In the genomic region with DNA sequence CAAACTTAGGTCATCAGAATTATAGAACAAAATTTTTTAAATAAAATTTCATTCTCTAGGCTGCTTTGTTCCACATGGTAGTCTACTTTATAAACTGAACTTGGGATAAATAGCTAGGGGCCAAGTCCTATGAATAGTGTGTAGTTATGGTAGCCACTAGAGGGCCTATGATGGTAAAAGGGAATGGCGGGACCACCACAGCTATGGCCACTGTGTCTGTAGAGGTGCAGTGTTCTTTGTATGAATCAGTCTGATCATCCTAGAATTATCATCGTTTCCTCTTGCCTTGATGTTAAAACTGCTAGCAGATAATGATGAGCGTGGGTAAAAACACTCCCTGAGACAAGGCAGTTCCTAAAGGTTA, we compare ENCODE assay signal across 8 mouse cellular contexts. TPM values are rescaled to one million over a fixed set of nuclear protein-coding genes. Genes with fewer than 3 reads are reported as not detected.
DNase-seq lines count a peak whose midpoint lies in the region; ATAC-seq lines count a peak whose summit lies in the region.

No protein-coding gene starts in this region.

- peak; percentile 44; the same call in 1 of the 2 replicates for ATAC-seq in heart, embryonic 12.5 days (ENCODE audit: insufficient number of reproducible peaks, low FRiP score)
- peak; percentile 61 for ATAC-seq in forebrain, embryonic 13.5 days
- ATAC-seq in liver, embryonic 13.5 days (ENCODE audit: low read depth), result peak; percentile 63
- ATAC-seq in stomach, embryonic 14.5 days (ENCODE audit: insufficient number of reproducible peaks, insufficient read depth, low FRiP score, low read depth), result peak; percentile 25; the same call in 1 of the 2 replicates

- H3K4me1 ChIP-seq in heart, embryonic 12.5 days (replicated peaks), result peaks cover 14% of the 10 kb centered on the region
- H3K4me1 ChIP-seq in forebrain, embryonic 13.5 days, result peaks cover 29% of the 10 kb centered on the region
- peaks cover 48% of the 10 kb centered on the region for H3K4me1 ChIP-seq in liver, embryonic 13.5 days (replicated peaks)
- peaks cover 13% of the 10 kb centered on the region for H3K4me1 ChIP-seq in stomach, embryonic 14.5 days (ENCODE audit: control insufficient read depth, insufficient read depth, low read length)

- H3K27me3 ChIP-seq in heart, embryonic 12.5 days (replicated peaks), result no peaks in the 10 kb centered on the region
- no peaks in the 10 kb centered on the region for H3K27me3 ChIP-seq in forebrain, embryonic 13.5 days
- H3K27me3 ChIP-seq in liver, embryonic 13.5 days, result no peaks in the 10 kb centered on the region
- no peaks in the 10 kb centered on the region for H3K27me3 ChIP-seq in stomach, embryonic 14.5 days (ENCODE audit: control insufficient read depth, insufficient read depth, low read length)

- WGBS in heart, embryonic 12.5 days, result 32% methylated on average over 3 of the region's 3 CpGs
- 39% methylated on average over 3 of the region's 3 CpGs for WGBS in forebrain, embryonic 13.5 days
- WGBS in liver, embryonic 13.5 days (ENCODE audit: insufficient replicate concordance), result 22% methylated on average over 3 of the region's 3 CpGs
- WGBS in stomach, embryonic 14.5 days, result 42% methylated on average over 3 of the region's 3 CpGs

- H3K4me3 ChIP-seq in heart, embryonic 12.5 days, result peak overlapping the region; percentile 72
- peak overlapping the region; percentile 67 for H3K4me3 ChIP-seq in forebrain, embryonic 13.5 days
- peak overlapping the region; percentile 80 for H3K4me3 ChIP-seq in liver, embryonic 13.5 days (replicated peaks)
- H3K4me3 ChIP-seq in stomach, embryonic 14.5 days (ENCODE audit: low read depth, low read length), result peak overlapping the region; percentile 64

- H3K36me3 ChIP-seq in heart, embryonic 12.5 days, result peaks cover 65% of the 10 kb centered on the region
- peaks cover 75% of the 10 kb centered on the region for H3K36me3 ChIP-seq in forebrain, embryonic 13.5 days (ENCODE audit: poor library complexity, severe bottlenecking)
- H3K36me3 ChIP-seq in liver, embryonic 13.5 days, result peaks cover 81% of the 10 kb centered on the region
- peaks cover 60% of the 10 kb centered on the region for H3K36me3 ChIP-seq in stomach, embryonic 14.5 days (ENCODE audit: control insufficient read depth, insufficient read depth, low read length)

- DNase-seq in heart, postnatal 25 days (ENCODE audit: low spot score), result no peak
- peak; percentile 43 for DNase-seq in MN1 (ENCODE audit: low spot score)
- DNase-seq in liver, embryonic 13.5 days, result no peak
- no peak for DNase-seq in layer of hippocampus, adult 8-10 months (ENCODE audit: low spot score in 2 of 2)
- DNase-seq in testis, postnatal 14 days (ENCODE audit: low spot score), result no peak

- H3K9me3 ChIP-seq in heart, embryonic 12.5 days (replicated peaks), result no peaks in the 10 kb centered on the region
- no peaks in the 10 kb centered on the region for H3K9me3 ChIP-seq in forebrain, embryonic 13.5 days (replicated peaks)
- H3K9me3 ChIP-seq in liver, embryonic 13.5 days (replicated peaks), result no peaks in the 10 kb centered on the region
- no peaks in the 10 kb centered on the region for H3K9me3 ChIP-seq in stomach, embryonic 14.5 days (ENCODE audit: control insufficient read depth, low read depth, low read length)

- H3K4me2 ChIP-seq in heart, embryonic 12.5 days, result peak overlapping the region; percentile 68
- peak overlapping the region; percentile 66 for H3K4me2 ChIP-seq in forebrain, embryonic 13.5 days
- peak overlapping the region; percentile 81 for H3K4me2 ChIP-seq in liver, embryonic 13.5 days
- H3K4me2 ChIP-seq in stomach, embryonic 14.5 days (replicated peaks; ENCODE audit: low read depth, low read length), result peak overlapping the region; percentile 62

- intact Hi-C loops in heart, postnatal 25 days (cut with DNase I), result no loop called here

- peak overlapping the region; percentile 73; the same call in 1 of the 2 replicates for H3K9ac ChIP-seq in heart, embryonic 12.5 days
- H3K9ac ChIP-seq in forebrain, embryonic 13.5 days, result peak overlapping the region; percentile 78
- peak overlapping the region; percentile 87 for H3K9ac ChIP-seq in liver, embryonic 13.5 days
- 0 out of 2 replicates have a peak overlapping the region, but pooled peaks have one; percentile 6 for H3K9ac ChIP-seq in stomach, embryonic 14.5 days (replicated peaks; ENCODE audit: low read depth, low read length)

- H3K27ac ChIP-seq in heart, embryonic 12.5 days (ENCODE audit: poor library complexity, severe bottlenecking), result peak overlapping the region; percentile 60
- peak overlapping the region; percentile 82 for H3K27ac ChIP-seq in forebrain, embryonic 13.5 days
- peak overlapping the region; percentile 80 for H3K27ac ChIP-seq in liver, embryonic 13.5 days
- H3K27ac ChIP-seq in stomach, embryonic 14.5 days (ENCODE audit: low read length), result peak overlapping the region; percentile 89; the same call in 1 of the 2 replicates

RNA-seq across cellular contexts. Expression of gene Snapc5, which starts 0.5 kb away (rescaled TPM):
- polyA plus RNA-seq in heart, embryonic 12.5 days (2016; fragmentation: Nextera tagmentation; extraction: Ambion mirVana), result 21.9 and 23.0 TPM in 2 replicates
- total RNA-seq in heart, postnatal 25 days (2021), result 10 to 100 TPM; 21.6 to 23.5 TPM
- polyA plus RNA-seq in forebrain, embryonic 13.5 days (2015; fragmentation: Nextera tagmentation; extraction: Ambion mirVana), result 42.2 and 45.9 TPM in 2 replicates
- 16.6 and 16.9 TPM in 2 replicates for polyA plus RNA-seq in liver, embryonic 13.5 days (2015; fragmentation: Nextera tagmentation; extraction: Ambion mirVana)
- 27.9 and 28.0 TPM in 2 replicates for polyA plus RNA-seq in stomach, embryonic 14.5 days (2014; fragmentation: Nextera tagmentation; extraction: Ambion mirVana)
- 10 to 100 TPM; 16.5 to 19.2 (median 16.7) TPM for total RNA-seq in layer of hippocampus, adult 8-10 months (2022)

RNA-seq across cellular contexts. Expression of gene Rpl4, which starts 5.4 kb away (rescaled TPM):
- polyA plus RNA-seq in heart, embryonic 12.5 days (2016; fragmentation: Nextera tagmentation; extraction: Ambion mirVana), result 801 and 832 TPM in 2 replicates
- 100 to 1,000 TPM; 433 to 462 TPM for total RNA-seq in heart, postnatal 25 days (2021)
- 801 and 817 TPM in 2 replicates for polyA plus RNA-seq in forebrain, embryonic 13.5 days (2015; fragmentation: Nextera tagmentation; extraction: Ambion mirVana)
- 1,021 and 1,130 TPM in 2 replicates for polyA plus RNA-seq in liver, embryonic 13.5 days (2015; fragmentation: Nextera tagmentation; extraction: Ambion mirVana)
- polyA plus RNA-seq in stomach, embryonic 14.5 days (2014; fragmentation: Nextera tagmentation; extraction: Ambion mirVana), result 1,335 and 1,376 TPM in 2 replicates
- total RNA-seq in layer of hippocampus, adult 8-10 months (2022), result 100 to 1,000 TPM; 522 to 674 (median 595) TPM

RNA-seq across cellular contexts. Expression of gene Zwilch, which starts 5.7 kb away (rescaled TPM):
- polyA plus RNA-seq in heart, embryonic 12.5 days (2016; fragmentation: Nextera tagmentation; extraction: Ambion mirVana), result 28.0 and 28.6 TPM in 2 replicates
- total RNA-seq in heart, postnatal 25 days (2021), result under 1 TPM; 0.42 to 0.62 TPM
- 16.7 and 20.6 TPM in 2 replicates for polyA plus RNA-seq in forebrain, embryonic 13.5 days (2015; fragmentation: Nextera tagmentation; extraction: Ambion mirVana)
- 14.7 and 17.6 TPM in 2 replicates for polyA plus RNA-seq in liver, embryonic 13.5 days (2015; fragmentation: Nextera tagmentation; extraction: Ambion mirVana)
- 30.7 and 32.3 TPM in 2 replicates for polyA plus RNA-seq in stomach, embryonic 14.5 days (2014; fragmentation: Nextera tagmentation; extraction: Ambion mirVana)
- total RNA-seq in layer of hippocampus, adult 8-10 months (2022), result 1 to 10 TPM; 4.6 to 6.8 (median 5.6) TPM

RNA-seq across cellular contexts. Expression of gene Uchl4, which starts 56.4 kb away (rescaled TPM):
- polyA plus RNA-seq in heart, embryonic 12.5 days (2016; fragmentation: Nextera tagmentation; extraction: Ambion mirVana), result 2.7 and 2.8 TPM in 2 replicates
- total RNA-seq in heart, postnatal 25 days (2021), result 1 to 10 TPM; 1.7 to 2.0 TPM
- polyA plus RNA-seq in forebrain, embryonic 13.5 days (2015; fragmentation: Nextera tagmentation; extraction: Ambion mirVana), result 2.4 and 2.8 TPM in 2 replicates
- 1.0 TPM in 2 replicates for polyA plus RNA-seq in liver, embryonic 13.5 days (2015; fragmentation: Nextera tagmentation; extraction: Ambion mirVana)
- polyA plus RNA-seq in stomach, embryonic 14.5 days (2014; fragmentation: Nextera tagmentation; extraction: Ambion mirVana), result 4.8 and 5.0 TPM in 2 replicates
- 1 to 10 TPM; 1.8 to 3.8 (median 3.0) TPM for total RNA-seq in layer of hippocampus, adult 8-10 months (2022)

Comparison
In these comparisons a context has a peak if more than half of its experiments do, and no peak if none do; other contexts are left out.
1. H3K9ac ChIP-seq: peak in every context shown above with its lines; median percentile 87 in liver, embryonic 13.5 days; 78 in forebrain, embryonic 13.5 days; 73 in heart, embryonic 12.5 days; 6 in stomach, embryonic 14.5 days.